Mouse (Mus musculus): ENCODE data around the gene Slc35e4.

DNA sequence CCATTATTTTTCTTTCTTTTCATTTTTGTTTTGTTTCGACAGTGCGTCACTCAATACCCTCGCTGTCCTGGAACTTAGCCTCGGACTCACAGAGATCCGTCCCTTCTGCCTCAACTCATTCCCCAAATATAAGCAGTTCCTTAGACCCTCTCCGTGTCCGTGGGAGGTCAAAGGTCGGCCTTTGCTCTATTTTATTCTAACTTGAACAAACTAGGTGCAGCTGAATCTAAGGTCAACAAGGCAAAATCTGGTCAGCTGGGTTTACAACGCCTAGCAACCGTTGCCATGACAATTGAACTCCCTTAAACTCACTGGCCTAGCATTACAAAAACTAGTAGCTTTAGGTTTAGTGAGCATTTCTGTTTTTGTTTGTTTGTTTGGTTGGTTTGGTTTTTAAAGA is 48.7 kb upstream of the Slc35e4 start:
- TF ChIP-seq POLR2A (IDR thresholded peaks at IDR 0.05; ENCODE audit: extremely low read depth, insufficient read depth, low read length) (no peak), CTCF (IDR thresholded peaks at IDR 0.05; ENCODE audit: extremely low read depth, insufficient read depth, low read length) (no peak)

All from cortical plate, adult 2 months (tissue).